Mouse (Mus musculus): ENCODE measurements around the gene Card19.

DNA sequence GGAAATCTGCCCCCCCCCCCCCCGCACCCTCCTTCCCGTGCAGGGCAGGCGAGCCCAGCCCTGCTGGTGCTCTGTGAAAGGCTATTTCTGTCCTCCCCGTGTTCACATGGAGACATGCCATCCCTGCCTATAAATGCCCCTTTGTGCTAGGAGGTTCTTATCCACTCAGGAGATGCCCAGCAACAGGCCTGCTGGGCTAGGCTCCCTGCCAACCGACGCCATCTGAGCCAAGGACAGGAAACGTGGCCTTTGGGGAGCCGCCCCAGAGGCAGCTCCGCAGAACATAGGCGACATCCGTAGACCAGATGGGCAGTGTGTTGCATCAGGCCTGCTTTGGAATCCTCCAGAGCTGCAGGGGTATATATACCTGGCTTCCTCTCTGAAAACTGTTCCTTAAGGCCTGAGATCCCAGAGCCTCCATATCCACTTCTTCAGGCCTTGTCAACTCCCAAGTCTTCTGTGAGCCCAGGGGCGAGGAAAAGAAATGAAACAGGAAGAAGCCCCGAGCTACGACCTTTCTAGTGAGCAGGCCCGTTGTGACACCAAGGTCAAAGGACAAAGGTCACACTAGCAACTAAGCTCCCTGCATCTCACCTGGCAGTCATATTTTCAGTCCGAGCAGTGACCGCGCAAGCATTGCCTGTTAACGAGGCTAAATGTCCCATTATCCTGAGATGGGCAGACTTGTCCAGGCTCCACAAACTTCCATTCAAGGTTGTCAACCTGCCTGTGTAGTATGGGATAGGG, 36.8 kb downstream of the Card19 start:
- TF ChIP-seq POLR2A (IDR thresholded peaks at IDR 0.05; ENCODE audit: control insufficient read depth, low read depth, low read length), result no peak
- TF ChIP-seq CTCF (IDR thresholded peaks at IDR 0.05; ENCODE audit: control insufficient read depth, insufficient read depth, insufficient replicate concordance, low read depth, low read length), result no peak

All from testis, adult 2 months (tissue).